Mouse (Mus musculus): ENCODE data around the gene Miga1.

The Miga1 gene

DNA sequence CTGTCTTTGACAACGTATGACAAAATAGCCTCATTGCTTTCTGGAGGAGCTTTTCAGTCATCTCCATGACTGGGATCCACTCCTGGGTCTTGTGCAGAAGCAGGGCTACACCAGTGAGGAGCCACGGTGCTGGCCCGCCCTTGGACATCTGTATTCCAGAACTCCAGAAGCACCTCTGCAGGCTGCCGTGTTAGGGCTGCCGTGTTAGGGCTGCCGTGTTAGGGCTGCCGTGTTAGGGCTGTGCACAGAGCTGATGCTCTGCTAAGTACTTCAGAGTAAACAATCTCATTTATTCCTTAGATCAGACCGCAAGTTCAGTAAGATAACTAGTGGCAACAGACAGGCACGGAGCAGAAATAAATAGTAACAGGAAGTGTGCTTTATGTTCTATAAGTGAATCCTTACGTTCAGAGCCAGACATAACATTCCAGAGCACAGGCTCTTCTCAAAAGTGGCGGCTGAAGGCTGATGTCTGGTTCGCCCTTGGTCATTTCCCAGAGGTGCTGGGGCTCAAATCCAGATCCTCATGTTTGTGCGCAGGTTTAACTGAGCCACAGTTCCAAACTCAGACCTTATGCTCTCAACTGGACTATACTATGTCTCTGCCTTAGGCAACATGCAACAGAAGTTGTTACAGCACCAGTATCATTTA is 46.6 kb downstream of the Miga1 start:
- in situ Hi-C loops (cut with MboI; ENCODE audit: low pct_unique_long_range_greater_than_20kb in 1 of 2, low sequenced_read_pairs in 2 of 2, unreplicated experiment in 1 of 2), result no loop called here

DNA sequence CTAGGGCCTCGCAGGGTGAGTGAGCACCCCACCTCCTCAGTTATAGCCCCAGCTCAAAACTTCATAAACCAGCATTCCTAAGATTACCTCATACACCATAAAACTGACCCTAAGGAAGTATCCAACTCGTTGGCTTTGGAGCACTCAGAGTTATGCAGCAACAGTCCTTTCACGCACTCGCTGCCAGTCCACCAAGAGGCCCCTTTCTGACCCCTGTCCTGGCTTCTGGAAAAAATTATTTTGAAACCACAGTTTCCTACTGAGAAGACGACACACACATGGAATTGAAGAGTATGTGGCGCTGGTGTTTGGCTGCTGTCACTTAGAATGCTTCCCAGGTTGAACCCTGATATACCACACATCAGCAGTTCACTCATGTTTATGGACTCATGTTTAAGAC is 48.3 kb downstream of the Miga1 start:
- in situ Hi-C loops (cut with MboI; ENCODE audit: low pct_unique_long_range_greater_than_20kb in 1 of 2, low sequenced_read_pairs in 2 of 2, unreplicated experiment in 1 of 2), result no loop called here

DNA sequence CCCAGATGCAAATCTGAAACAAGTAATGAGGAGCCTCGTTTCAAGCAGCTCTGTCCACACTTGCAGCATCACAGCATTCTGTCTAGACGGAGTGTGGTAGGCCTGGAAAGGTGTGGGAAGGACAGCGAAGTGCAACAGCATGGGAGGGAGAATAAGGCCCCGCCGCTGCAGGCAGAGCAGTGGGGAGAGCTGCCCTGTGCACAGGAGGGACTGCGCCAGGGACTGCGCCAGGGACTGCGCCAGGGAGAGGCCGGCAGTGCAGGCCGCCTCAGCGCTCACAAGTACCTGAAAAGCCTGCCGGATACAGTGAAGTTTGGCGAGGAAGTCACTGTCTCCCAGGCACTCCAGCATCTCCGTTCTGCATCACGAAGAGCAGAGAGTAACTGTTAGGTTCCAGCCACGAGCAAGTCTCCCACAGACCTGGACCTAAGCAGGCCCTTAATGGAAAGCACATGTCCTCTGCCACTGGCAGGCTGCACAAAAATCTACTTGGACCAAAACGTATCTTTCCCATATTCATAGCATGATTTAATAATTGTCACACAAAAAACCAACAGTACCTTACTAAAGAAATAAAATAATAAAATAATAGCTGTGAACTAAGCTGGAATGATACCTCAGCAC is 49.9 kb downstream of the Miga1 start:
- in situ Hi-C loops (cut with MboI; ENCODE audit: low pct_unique_long_range_greater_than_20kb in 1 of 2, low sequenced_read_pairs in 2 of 2, unreplicated experiment in 1 of 2), result no loop called here

DNA sequence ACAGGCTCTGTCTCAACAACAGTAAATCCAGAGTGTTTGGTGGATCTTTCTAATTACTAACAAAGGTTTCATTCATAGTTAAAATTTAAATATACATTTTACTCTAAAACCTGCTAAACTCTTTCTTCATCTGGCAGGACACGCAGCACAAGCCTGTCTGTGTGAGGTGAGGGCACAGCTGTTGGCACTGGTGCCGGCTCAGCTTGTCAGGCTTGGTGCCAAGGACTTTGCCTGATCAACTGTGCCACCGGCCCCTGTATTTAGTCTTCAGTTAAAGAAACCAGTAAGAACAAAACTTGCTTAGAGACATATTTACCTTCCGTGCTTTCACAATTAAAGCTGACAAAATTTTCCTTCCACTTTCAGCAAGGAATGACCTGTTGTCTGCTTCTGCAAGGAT is 51.5 kb downstream of the Miga1 start:
- in situ Hi-C loops (cut with MboI; ENCODE audit: low pct_unique_long_range_greater_than_20kb in 1 of 2, low sequenced_read_pairs in 2 of 2, unreplicated experiment in 1 of 2), result no loop called here

DNA sequence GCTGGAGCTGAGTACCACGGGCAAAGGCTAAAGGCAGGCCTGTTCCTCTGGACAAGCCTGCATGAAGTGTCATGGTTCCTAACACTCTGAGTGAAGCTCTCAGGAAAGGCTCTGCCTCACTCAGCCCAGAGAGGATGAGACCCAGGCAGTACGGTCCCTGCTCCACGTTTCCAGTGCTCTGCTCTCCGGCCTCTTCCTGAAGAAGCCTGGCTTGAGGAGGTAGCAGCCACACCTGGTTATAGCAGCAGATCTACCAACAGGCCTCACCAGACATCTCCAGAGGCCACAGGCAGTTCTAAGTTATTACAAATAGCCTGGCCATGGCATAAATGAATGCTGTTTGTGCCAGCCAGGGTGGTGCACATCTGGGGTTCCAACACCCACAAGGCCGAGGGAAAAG is 51.9 kb downstream of the Miga1 start:
- in situ Hi-C loops (cut with MboI; ENCODE audit: low pct_unique_long_range_greater_than_20kb in 1 of 2, low sequenced_read_pairs in 2 of 2, unreplicated experiment in 1 of 2), result no loop called here

DNA sequence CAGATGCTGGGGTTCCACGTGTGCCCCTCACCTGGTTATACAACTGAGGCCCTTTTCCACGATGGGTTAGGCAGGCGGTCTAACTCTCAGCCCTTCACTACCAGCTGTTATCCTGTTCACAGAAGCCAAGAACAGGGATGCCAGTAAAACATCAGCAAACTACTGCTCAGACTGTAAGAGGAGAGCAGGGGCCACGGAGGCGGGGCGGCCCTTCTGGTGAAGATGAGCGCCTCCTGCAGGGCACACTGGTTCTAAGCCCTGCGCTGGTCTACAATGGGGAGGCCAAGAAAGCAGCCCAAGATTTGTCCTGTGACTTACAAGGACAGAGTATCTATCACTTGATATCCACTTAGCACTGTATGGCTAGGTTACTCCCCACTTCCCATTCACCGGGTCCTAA is 52.4 kb downstream of the Miga1 start:
- in situ Hi-C loops (cut with MboI; ENCODE audit: low pct_unique_long_range_greater_than_20kb in 1 of 2, low sequenced_read_pairs in 2 of 2, unreplicated experiment in 1 of 2), result no loop called here

DNA sequence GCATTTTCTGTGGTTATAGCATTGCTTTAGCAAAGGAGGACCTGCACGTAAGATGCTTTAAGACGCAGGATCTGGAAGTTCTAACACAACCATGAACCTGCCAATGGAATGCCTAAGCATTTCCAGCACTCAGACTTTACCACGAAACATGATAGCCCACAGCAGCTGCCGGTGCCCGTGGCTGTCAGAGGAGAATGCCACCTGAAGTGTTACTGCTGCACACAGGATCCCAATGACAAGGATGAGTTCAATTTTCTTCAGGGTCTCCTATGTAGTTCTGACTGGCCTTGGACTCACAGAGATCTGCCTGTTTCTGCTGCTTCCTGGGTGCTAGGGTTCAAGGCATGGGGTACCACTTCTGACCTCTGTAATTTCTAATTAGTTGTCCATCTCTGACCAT is 55.4 kb downstream of the Miga1 start:
- in situ Hi-C loops (cut with MboI; ENCODE audit: low pct_unique_long_range_greater_than_20kb in 1 of 2, low sequenced_read_pairs in 2 of 2, unreplicated experiment in 1 of 2), result no loop called here

DNA sequence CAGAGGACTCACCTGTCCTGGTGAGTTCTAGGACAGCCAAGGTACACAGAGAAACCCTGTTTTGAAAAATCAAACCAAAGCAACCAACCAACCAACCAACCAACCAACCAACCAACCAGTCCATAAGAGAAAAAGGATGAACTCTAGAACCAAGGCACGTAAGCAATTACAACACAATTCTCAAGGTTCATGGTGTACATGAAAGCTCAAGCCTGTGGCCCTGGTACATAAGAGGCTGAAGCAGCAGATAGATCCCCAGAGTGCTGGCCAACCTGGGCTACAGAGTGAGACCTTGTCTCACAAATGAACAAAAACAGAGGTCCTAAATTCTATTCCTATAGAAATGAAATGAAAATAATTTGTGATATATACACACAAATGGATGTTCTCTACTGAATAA is 55.9 kb downstream of the Miga1 start:
- in situ Hi-C loops (cut with MboI; ENCODE audit: low pct_unique_long_range_greater_than_20kb in 1 of 2, low sequenced_read_pairs in 2 of 2, unreplicated experiment in 1 of 2), result no loop called here

DNA sequence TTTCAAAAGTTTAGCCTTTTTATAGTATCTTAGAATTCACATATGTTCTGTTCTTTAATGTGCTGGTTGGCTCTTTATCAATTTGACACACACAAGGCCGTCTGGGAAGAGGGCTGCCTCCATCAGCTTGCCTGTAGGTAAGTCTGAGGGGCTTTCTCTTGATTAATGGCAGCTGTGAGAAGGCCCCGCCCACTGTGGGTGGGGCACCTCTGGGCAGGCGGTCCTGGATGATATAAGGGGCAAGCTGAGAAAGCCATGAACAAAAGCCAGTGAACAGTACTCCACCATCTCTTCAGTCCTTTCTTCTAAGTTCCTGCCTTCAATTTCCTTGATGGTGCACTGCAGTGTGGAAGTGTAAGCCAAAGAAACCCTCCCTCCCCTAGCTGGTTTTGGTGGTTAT is 58.1 kb downstream of the Miga1 start:
- in situ Hi-C loops (cut with MboI; ENCODE audit: low pct_unique_long_range_greater_than_20kb in 1 of 2, low sequenced_read_pairs in 2 of 2, unreplicated experiment in 1 of 2), result no loop called here

DNA sequence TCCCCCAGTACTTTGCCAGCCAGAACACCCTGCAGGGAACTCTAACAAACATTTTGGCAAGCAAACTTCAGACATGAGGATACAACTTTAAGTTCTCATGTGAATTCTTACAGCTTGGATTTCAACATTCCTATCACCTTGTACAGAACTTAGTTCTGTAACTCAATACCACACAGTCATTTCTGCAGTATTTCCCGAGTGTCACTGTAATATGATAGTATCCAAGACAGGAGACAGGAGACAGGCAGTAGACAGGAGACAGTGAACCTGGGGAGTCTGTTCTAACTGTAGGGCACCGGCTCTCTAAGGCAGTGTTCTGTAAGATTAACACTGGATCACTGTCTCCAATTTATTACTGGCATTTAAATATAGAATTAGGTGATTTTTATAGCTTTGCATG is 61.8 kb downstream of the Miga1 start:
- in situ Hi-C loops (cut with MboI; ENCODE audit: low pct_unique_long_range_greater_than_20kb in 1 of 2, low sequenced_read_pairs in 2 of 2, unreplicated experiment in 1 of 2), result no loop called here

DNA sequence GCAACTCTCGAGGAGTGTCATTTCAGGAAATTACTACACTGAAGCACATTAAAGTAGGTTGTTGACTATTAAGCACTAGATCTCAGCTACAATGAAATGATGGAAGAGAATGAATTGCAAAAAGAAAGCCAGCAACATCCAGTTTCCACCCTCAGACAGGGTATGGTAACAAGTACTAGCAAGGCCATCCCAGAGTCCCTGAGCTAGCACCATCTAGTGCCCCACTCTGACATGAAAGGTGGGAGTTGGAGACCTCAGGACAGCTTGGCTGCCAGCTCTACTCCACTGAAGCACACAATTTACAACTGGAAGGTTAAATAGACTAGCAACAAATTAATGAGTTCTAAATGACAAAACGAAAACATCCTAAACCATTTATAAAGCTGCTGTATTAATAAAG is 62.3 kb downstream of the Miga1 start:
- in situ Hi-C loops (cut with MboI; ENCODE audit: low pct_unique_long_range_greater_than_20kb in 1 of 2, low sequenced_read_pairs in 2 of 2, unreplicated experiment in 1 of 2), result no loop called here

DNA sequence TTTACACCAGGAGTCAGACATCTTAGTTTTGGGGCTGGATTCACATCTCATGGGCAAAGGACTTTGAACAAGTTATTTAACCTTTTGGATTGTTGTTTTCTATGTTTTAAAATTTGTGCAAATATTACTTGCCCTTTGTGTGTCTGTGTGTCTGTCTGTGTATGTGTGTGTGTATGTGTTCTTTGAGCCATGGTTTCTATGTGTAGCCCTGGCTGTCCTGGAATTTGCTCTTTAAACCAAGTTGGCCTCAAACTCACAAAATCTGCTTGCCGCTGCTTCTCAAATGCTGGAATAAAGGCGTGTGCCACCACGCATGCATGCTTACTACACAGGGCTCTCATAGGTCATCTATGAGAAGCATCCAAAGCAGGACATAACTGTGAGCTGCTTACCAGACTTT is 63.3 kb downstream of the Miga1 start:
- in situ Hi-C loops (cut with MboI; ENCODE audit: low pct_unique_long_range_greater_than_20kb in 1 of 2, low sequenced_read_pairs in 2 of 2, unreplicated experiment in 1 of 2), result no loop called here

DNA sequence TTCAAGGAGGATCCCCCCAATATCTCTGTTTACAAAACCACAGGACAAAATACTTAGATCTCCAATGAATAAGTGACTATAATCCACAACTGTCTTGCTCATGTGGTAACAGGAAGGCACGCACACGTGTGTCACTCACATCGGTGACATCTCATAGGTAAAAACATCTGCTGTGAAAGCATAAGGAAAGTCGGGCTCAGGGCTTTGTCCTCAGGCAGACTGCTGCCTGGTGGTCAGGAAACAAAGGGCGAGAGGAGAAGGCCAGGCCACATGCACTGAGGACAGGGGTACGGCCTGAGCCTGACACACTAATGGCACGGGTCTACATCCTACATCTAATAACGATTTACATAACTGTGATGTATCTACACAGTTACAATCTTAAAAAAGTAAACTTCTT is 65.2 kb downstream of the Miga1 start:
- in situ Hi-C loops (cut with MboI; ENCODE audit: low pct_unique_long_range_greater_than_20kb in 1 of 2, low sequenced_read_pairs in 2 of 2, unreplicated experiment in 1 of 2), result no loop called here

DNA sequence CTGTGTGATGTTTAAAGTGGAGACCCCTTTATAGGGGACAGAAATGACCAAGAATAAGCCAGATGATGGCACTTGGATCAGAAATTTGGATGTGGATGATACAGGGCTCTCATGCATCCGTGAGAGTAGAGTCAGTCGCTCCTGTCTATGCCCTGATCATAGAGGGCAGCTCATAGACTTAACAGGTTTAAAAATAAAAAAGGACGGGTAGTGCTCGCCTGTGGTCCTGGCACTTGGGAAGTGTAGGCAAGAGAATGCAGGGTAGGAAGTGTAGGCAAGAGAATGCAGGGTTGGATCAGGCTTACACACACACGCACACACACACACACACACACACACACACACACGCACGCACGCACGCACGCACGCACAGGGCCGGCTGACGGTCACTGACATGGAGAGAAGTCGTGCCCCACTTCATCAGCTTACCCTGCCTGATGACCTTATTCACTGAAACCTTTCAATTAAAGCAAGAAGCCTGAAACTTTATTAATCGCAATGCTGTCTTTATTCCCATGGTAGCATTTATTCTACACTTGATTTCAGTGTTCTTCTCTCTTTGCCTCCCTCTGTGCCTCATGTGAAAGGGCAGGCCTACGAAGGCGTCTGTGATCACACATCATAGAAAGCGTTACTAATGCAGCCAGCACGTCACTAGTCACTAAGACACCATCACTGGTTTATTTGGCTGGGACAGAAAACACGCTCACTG is 67.1 kb downstream of the Miga1 start:
- in situ Hi-C loops (cut with MboI; ENCODE audit: low pct_unique_long_range_greater_than_20kb in 1 of 2, low sequenced_read_pairs in 2 of 2, unreplicated experiment in 1 of 2), result loop anchor here in 1 of 2 experiments (25.0 kb wide), 1 partner anchor 464 kb away; no protein-coding TSS in a partner anchor

DNA sequence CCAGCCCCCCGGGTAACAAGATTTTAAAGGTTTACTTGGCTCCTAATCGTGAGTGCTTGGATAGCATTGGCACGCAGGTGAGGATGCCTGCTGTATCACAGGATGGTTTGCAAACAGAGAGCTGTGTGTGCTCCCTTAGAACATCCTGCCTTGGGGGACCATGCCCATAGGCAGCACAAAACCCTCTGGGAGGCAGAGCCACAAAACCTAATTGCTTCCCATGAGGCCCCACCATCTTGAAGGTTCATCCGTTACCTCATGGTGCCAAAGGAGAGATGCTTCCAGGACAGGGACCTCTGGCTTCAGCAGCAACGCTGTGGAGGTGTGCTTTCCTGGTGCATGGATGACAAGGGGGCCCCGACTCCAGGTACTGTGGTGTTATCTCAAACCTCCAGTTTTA is 68.3 kb downstream of the Miga1 start:
- in situ Hi-C loops (cut with MboI; ENCODE audit: low pct_unique_long_range_greater_than_20kb in 1 of 2, low sequenced_read_pairs in 2 of 2, unreplicated experiment in 1 of 2), result loop anchor here in 1 of 2 experiments (25.0 kb wide), 1 partner anchor 465 kb away; no protein-coding TSS in a partner anchor

DNA sequence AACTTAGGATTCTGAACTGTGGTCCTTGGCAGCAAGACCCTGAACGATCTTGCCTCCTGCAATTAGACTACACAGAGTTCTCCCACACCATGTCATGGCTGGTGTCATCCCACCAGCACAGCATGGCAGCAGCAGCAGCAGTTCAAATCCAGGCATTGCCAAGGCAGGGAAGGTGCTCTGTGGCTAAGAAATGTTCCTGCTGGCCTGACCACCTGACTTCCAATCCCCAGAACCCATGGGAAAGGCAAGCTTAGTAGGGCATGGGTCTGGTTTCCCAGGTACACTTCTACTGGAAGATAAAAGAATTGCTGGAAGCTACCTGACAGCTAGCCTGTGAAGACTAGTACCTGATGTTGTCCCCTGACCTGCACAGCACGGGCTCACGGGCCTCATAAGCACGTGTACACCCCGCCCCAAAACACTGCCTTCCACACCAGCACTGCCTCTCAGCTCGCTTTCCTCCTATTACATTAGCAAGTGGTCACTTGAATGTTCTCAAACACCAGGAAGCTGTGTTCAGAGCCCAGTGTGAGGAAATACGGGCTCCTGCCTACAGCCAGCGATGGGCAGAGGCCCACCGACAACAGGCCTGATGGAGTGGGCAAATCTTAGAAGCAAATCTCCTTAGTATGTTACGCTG is 69.0 kb downstream of the Miga1 start:
- in situ Hi-C loops (cut with MboI; ENCODE audit: low pct_unique_long_range_greater_than_20kb in 1 of 2, low sequenced_read_pairs in 2 of 2, unreplicated experiment in 1 of 2), result loop anchor here in 1 of 2 experiments (25.0 kb wide), 1 partner anchor 466 kb away; no protein-coding TSS in a partner anchor

DNA sequence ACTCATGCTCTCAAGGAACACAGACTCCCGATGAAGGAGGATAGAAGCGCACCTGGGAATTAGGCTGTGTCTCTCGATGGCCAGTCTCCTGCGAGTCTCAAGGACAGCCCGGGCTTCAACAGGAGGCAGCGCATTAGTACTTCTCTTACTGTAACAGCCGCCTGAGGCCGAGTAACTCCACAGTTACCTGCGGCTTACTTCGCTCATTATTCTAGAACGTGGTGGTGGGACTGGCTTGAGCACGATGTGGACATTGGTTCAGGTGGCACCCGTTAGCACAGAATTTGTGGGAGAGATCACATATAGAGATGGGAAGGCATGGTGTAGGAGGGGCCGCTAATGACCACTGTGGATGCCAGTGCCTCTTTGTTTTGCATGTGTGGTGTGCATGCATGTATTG is 72.1 kb downstream of the Miga1 start:
- in situ Hi-C loops (cut with MboI; ENCODE audit: low pct_unique_long_range_greater_than_20kb in 1 of 2, low sequenced_read_pairs in 2 of 2, unreplicated experiment in 1 of 2), result loop anchor here in 1 of 2 experiments (25.0 kb wide), 1 partner anchor 469 kb away; no protein-coding TSS in a partner anchor

DNA sequence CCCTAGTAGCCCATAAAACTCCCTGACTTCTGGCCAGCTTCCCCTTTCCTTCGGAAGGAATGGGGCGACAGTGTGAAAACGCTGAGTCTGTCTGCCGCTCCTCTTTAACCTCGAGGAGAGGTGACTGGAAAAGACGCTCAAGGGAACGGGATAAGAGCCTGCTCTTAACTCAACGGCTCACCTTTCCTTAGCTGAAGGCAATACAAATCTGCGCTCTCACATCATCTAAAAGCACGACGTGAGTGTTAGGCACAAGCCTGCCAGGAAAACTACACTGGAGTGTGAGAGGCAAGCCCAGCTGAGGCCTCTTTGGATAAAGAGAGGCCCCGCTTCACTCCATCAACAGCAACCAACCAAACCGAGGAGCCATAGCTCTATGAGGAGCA is 74.2 kb downstream of the Miga1 start, which contains the start of gene Nexn:
TSS of gene Nexn (minus strand) at position 315 of the 386 bp plus-strand sequence.
- in situ Hi-C loops (cut with MboI; ENCODE audit: low pct_unique_long_range_greater_than_20kb in 1 of 2, low sequenced_read_pairs in 2 of 2, unreplicated experiment in 1 of 2), result loop anchor here in 1 of 2 experiments (25.0 kb wide), 1 partner anchor 471 kb away; no protein-coding TSS in a partner anchor

All from mouse embryonic stem cell (cell line).